Mouse (Mus musculus): ENCODE data around the gene Ccdc144b. TPM values are rescaled to one million over a fixed set of nuclear protein-coding genes. Genes with fewer than 3 reads are reported as not detected.

Ccdc144b gene
- polyA plus RNA-seq, 1 experiment from 2014 or later, result not detected

DNA sequence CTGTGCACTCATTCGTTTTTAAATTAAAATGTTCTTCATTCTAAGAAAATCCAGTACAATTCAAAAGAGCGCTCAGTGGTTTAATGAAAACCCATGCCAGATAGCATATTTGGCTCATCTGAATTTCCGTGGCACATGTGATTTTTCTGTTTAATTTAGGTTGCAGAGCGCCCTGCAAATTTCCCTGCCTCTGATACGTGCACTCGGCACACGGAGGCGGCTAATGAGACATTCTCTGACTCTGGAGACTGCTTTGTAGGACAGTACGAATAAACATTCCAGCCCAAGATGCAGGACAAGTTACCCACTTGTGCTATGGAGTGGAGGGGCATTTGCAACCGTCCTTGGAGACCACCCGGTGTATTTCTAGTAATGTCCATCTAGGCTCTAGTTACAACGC, 82.2 kb downstream of the Ccdc144b start:
- Histone ChIP-seq H3K4me1 (no peaks in the 10 kb centered on the region), H3K36me3 (peaks cover 21% of the 10 kb centered on the region), H3K4me2 (no peak overlapping the region), H3K27me3 (no peaks in the 10 kb centered on the region), H3K27ac (no peak overlapping the region), H3K9ac (no peak overlapping the region), H3K9me3 (no peaks in the 10 kb centered on the region), H3K4me3 (no peak overlapping the region)
- ATAC-seq (ENCODE audit: borderline replicate concordance, extremely low read depth, low FRiP score, low TSS enrichment), result no peak
- WGBS, result 90% methylated on average over 12 of the region's 12 CpGs

DNA sequence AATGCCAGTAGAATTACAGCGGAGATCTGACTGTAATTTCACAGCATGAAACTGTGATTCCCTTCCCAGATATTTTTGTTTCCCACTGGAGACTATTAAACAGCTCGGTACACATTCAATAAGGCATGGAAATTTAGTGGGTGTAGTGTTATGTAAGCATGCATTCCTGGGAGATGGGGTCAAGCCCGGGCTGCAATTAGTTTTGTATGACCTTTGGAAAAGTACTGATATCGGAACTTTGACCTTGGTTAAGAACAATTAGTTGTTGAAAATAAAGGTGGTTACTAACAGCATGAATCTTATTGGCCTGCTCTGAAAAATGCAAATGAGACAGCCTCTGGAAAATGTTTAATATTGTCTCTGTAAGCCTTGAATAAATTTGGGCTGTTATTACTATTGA, 82.9 kb downstream of the Ccdc144b start:
- H3K4me2 ChIP-seq, result no peak overlapping the region
- no peak overlapping the region for H3K4me3 ChIP-seq
- ATAC-seq (ENCODE audit: borderline replicate concordance, extremely low read depth, low FRiP score, low TSS enrichment), result no peak
- no peaks in the 10 kb centered on the region for H3K27me3 ChIP-seq
- H3K9ac ChIP-seq, result no peak overlapping the region
- 89% methylated on average over 4 of the region's 4 CpGs for WGBS
- H3K27ac ChIP-seq, result no peak overlapping the region
- no peaks in the 10 kb centered on the region for H3K4me1 ChIP-seq
- peaks cover 15% of the 10 kb centered on the region for H3K36me3 ChIP-seq
- no peaks in the 10 kb centered on the region for H3K9me3 ChIP-seq

DNA sequence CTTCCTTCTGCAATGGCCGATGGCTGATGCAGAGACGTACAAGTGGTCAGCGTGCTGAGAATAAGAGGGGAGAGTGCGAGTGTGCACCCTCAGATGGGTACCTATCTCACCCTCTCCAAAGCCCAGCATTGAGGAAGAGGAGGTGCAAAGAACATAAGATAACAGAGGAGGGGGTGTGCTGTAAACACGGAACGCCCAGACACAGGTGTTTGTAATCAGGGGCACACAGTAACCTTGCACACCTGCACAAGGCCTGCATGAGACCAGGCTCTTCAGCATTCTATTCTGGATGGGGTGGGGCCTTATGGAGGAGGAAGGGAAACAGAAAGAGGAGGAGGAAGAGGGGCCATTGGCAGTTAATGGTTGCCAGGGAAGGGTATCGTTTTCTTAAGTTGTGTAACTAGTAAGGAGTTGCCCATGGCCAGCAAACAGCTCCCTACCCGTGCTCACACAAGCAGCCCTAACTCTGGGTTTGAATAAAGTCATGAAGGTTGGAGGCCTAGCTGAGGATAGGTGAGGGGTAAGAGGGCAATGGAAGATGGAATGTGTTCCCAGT, 85.9 kb downstream of the Ccdc144b start:
- 84% methylated on average over 8 of the region's 8 CpGs for WGBS

DNA sequence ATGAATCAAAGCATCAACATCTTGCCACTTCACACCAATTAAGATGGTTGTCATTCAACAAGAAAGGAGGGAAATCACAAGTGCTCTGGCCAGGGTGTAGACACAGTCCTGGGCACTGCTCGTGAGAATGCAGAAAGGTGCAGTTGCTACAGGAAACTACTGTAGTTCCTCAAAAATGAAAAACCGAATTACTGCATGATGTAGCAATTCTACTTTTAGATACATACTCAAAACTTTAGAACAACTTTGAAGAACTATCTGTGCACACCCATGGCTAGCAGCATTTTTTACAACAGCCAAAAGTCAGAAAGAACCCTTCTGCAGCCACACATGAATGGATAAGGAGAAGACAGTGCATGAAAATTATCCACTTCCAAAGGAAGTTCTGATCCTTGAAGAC, 86.9 kb downstream of the Ccdc144b start:
- WGBS, result 80% methylated on average over 2 of the region's 2 CpGs
- H3K36me3 ChIP-seq, result peaks cover 12% of the 10 kb centered on the region
- H3K4me1 ChIP-seq, result no peaks in the 10 kb centered on the region
- no peak overlapping the region for H3K4me2 ChIP-seq
- H3K9ac ChIP-seq, result no peak overlapping the region
- H3K4me3 ChIP-seq, result no peak overlapping the region
- no peaks in the 10 kb centered on the region for H3K27me3 ChIP-seq
- no peak for ATAC-seq (ENCODE audit: borderline replicate concordance, extremely low read depth, low FRiP score, low TSS enrichment)
- no peaks in the 10 kb centered on the region for H3K9me3 ChIP-seq
- H3K27ac ChIP-seq, result no peak overlapping the region

More for the DNA sequence above, 85.9 kb downstream of the Ccdc144b start:
- H3K4me1 ChIP-seq, result no peaks in the 10 kb centered on the region
- H3K27ac ChIP-seq, result no peak overlapping the region
- no peak overlapping the region for H3K9ac ChIP-seq
- H3K4me3 ChIP-seq, result no peak overlapping the region
- H3K4me2 ChIP-seq, result no peak overlapping the region
- H3K27me3 ChIP-seq, result no peaks in the 10 kb centered on the region
- no peak for ATAC-seq (ENCODE audit: borderline replicate concordance, extremely low read depth, low FRiP score, low TSS enrichment)
- peaks cover 12% of the 10 kb centered on the region for H3K36me3 ChIP-seq
- H3K9me3 ChIP-seq, result no peaks in the 10 kb centered on the region

DNA sequence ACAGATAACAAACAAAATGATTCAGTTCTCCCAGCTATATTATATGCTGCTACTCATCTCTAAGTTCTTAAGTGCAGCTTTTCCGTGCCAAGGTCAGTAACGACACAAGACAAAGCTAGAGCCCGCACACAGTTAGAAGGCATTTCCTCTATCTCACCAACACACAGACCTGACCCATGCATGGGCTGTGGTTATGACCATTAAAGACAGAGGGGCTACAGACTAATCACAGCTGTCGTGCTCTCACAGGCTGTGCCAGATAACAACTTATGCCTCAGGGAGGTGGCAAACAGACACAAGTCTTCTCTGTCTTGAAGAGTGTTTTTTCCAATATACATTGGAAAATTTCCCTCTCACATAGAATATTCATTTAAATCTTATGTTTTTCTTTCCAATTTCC, 88.4 kb downstream of the Ccdc144b start:
- H3K9me3 ChIP-seq, result no peaks in the 10 kb centered on the region
- no peak overlapping the region for H3K4me3 ChIP-seq
- 60% methylated on average over 4 of the region's 4 CpGs for WGBS
- no peak overlapping the region for H3K27ac ChIP-seq
- no peaks in the 10 kb centered on the region for H3K4me1 ChIP-seq
- H3K9ac ChIP-seq, result no peak overlapping the region
- ATAC-seq (ENCODE audit: borderline replicate concordance, extremely low read depth, low FRiP score, low TSS enrichment), result no peak
- peaks cover 12% of the 10 kb centered on the region for H3K36me3 ChIP-seq
- no peaks in the 10 kb centered on the region for H3K27me3 ChIP-seq
- no peak overlapping the region for H3K4me2 ChIP-seq

DNA sequence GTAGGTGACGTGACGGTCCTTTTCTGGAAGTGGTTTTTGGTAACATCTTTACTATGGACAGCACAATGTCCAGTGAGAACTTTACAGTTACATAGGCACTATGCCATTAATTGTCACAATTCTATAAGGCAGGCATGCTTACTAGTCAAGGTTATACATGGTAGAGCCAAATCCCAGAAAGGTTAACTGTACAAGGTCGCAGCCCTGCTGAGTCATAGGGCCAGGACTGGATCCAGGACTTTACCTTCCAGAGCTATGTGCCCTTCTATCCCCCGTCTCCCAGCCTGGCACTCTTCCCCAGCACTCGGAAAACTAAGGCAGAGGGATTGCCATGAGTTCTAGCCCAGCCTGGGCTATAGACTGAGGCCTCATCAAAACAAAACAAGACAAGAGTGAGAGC, 89.4 kb downstream of the Ccdc144b start:
- no peak for ATAC-seq (ENCODE audit: borderline replicate concordance, extremely low read depth, low FRiP score, low TSS enrichment)
- 93% methylated on average over 5 of the region's 5 CpGs for WGBS

DNA sequence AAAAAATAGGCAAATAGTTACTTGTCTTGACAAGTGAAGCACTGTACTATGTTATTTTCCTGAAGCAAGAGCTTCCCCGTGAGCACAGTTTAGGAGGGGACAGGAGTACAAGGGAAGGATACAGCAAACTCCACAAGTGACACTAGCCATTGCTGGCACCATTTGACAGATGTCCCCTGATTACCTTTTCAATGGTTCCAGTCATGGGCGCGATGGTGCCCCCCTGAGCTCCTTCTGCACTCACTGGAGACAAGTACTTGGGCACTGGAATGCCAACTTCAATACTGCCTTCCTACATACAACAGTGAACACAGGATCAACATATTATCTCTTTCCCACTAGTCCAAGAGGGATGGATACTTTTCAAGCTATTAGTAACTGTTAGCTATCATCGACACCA, 89.9 kb downstream of the Ccdc144b start:
- H3K27ac ChIP-seq, result no peak overlapping the region
- WGBS, result 90% methylated on average over 4 of the region's 4 CpGs
- no peaks in the 10 kb centered on the region for H3K4me1 ChIP-seq
- H3K4me2 ChIP-seq, result no peak overlapping the region
- no peak overlapping the region for H3K9ac ChIP-seq
- H3K4me3 ChIP-seq, result no peak overlapping the region
- H3K27me3 ChIP-seq, result no peaks in the 10 kb centered on the region
- H3K36me3 ChIP-seq, result peaks cover 12% of the 10 kb centered on the region
- ATAC-seq (ENCODE audit: borderline replicate concordance, extremely low read depth, low FRiP score, low TSS enrichment), result no peak
- H3K9me3 ChIP-seq, result no peaks in the 10 kb centered on the region

More for the DNA sequence above, 89.4 kb downstream of the Ccdc144b start:
- no peak overlapping the region for H3K4me3 ChIP-seq
- H3K9me3 ChIP-seq, result no peaks in the 10 kb centered on the region
- no peak overlapping the region for H3K9ac ChIP-seq
- no peak overlapping the region for H3K4me2 ChIP-seq
- no peak overlapping the region for H3K27ac ChIP-seq
- no peaks in the 10 kb centered on the region for H3K27me3 ChIP-seq
- H3K4me1 ChIP-seq, result no peaks in the 10 kb centered on the region
- peaks cover 12% of the 10 kb centered on the region for H3K36me3 ChIP-seq

DNA sequence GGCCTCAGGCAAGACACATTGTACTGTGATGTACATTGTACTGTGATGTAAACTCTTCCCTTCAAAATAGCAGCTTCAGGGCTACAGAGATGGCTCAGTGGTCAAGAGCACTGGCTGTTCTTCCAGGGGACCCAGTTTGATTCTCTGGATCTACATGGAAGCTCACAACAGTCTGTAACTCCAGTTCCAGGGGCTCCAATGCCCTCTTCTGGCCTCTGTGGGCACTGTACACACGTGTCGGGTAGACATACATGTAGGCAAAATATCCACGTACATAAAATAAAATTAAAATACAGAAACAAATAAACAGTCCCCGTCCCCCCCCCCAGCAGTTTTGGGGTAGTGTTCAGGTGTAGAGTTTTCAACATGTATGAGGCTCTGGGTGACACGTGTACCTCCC, 90.4 kb downstream of the Ccdc144b start:
- Histone ChIP-seq H3K36me3 (peaks cover 12% of the 10 kb centered on the region), H3K9ac (no peak overlapping the region), H3K27me3 (no peaks in the 10 kb centered on the region), H3K4me3 (no peak overlapping the region), H3K27ac (no peak overlapping the region), H3K9me3 (no peaks in the 10 kb centered on the region), H3K4me1 (no peaks in the 10 kb centered on the region), H3K4me2 (no peak overlapping the region)
- WGBS, result 86% methylated on average over 5 of the region's 5 CpGs
- ATAC-seq (ENCODE audit: borderline replicate concordance, extremely low read depth, low FRiP score, low TSS enrichment), result no peak

Other genes with a start within 250 kb of the Ccdc144b start
- gene Dcun1d1, start 116.1 kb downstream of the Ccdc144b start, polyA plus RNA-seq (2015; fragmentation: Nextera tagmentation; extraction: Ambion mirVana), result 99.9 and 103 TPM in 2 replicates
- 33.8 and 36.7 TPM in 2 replicates for gene Mccc1, start 52.9 kb downstream of the Ccdc144b start, polyA plus RNA-seq (2015; fragmentation: Nextera tagmentation; extraction: Ambion mirVana)
- 77.9 and 89.9 TPM in 2 replicates for gene Acad9, start 12.4 kb upstream of the Ccdc144b start, polyA plus RNA-seq (2015; fragmentation: Nextera tagmentation; extraction: Ambion mirVana)
- 7.3 and 7.9 TPM in 2 replicates for gene D3Ertd254e, start 97.5 kb upstream of the Ccdc144b start, polyA plus RNA-seq (2015; fragmentation: Nextera tagmentation; extraction: Ambion mirVana)
- gene Qrfpr, start 168.8 kb upstream of the Ccdc144b start, polyA plus RNA-seq (2015; fragmentation: Nextera tagmentation; extraction: Ambion mirVana), result 0.13 and 0.17 TPM in 2 replicates

All from lung, embryonic 15.5 days (tissue).